Mouse (Mus musculus): ENCODE data around the gene Orm1. TPM values are rescaled to one million over a fixed set of nuclear protein-coding genes. Genes with fewer than 3 reads are reported as not detected.
A peak's percentile ranks its signal among the peaks of the same experiment; 100 is the strongest.

The Orm1 gene
- total RNA-seq, 1 experiment from 2014 or later: not detected

DNA sequence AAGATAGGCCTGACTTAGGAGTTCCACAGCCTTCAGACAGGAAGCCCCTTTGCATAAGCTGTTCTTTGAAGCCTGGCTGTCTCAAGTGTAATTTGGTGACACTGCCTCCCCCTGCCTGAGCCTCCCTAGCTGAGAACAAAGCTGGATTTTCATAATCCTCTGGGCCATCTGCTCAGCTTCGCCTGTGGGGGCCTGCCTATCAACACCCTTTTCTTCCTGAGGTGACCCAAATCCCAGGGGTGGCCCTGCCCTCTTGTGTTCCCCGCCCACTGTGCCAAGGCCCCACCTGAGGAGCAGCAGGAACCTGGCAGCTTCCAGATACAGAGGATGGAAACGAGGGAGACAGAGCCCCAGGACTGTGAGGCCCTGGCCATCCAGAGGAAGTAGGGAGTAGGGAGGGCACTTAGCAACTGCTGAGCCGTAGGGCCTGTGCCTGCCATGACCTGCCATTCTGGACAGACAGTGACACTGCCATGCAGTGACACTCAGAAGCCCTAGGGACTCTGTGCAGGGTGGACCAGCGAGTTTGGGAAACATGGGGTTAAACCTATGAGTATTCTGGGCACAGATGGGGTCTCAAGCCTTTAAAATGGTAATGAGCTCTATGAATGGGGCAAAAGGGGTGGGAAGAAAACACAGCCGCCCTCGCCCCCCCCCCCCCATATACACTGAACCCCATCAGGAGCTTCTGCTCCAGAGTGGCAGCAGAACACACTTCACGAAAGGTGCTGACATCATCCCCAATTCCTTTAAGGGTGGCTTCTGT, 44.9 kb downstream of the Orm1 start:
- ATAC-seq (replicated peaks; ENCODE audit: insufficient number of reproducible peaks, low FRiP score, low TSS enrichment, poor library complexity, severe bottlenecking): peak; percentile 44; the same call in 1 of the 2 replicates

DNA sequence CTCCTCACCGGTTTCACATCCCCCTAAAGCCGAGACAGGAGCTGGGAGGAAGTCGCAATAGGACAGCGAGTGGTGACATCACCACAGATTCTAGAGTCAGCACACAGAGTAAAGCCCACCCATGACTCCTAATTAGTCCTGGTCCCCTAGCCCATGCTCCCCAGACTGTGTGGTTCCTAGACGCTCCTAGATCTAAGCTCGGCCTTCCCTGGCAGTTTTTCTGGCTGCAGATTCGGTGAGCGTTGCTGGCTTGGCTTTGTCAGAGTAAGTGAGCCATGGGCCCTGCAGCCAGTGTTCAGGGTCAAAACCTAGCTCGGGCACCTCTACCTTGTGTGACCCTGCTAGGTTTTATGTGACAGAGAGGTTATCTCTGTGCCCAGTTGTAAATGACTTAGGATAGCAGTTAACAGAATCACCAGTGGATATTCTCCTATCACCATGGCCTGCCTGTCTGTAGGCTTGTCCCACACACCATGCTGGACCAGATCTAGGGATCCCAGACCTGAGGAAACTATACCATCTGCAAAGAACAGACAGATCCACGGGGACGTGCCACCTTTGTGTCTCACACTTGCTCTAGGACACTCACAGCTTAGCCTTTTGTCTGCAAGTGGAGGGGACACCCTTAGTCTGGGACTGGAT, 45.6 kb downstream of the Orm1 start:
- no peak for ATAC-seq (replicated peaks; ENCODE audit: insufficient number of reproducible peaks, low FRiP score, low TSS enrichment, poor library complexity, severe bottlenecking)

DNA sequence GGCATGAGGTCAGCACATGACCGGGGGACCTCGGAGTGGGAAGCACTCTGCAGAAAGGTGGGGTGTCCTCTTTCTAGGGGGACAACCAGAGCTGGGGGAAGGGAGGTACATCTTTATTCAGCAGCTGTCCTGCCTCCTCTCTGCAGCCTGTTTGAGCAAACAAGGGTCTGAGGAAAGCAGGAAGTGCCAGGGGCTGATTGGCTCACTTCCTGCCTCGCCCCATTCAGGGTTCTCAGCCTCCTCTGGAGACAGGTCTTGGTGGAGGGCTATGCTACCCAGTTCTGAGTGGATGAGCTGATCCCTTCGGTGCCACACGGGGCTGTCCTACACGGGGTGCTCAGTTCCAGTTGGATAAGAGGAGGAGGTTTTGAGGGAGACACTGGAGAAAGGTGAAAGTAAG, 47.0 kb downstream of the Orm1 start:
- peak; percentile 62 for ATAC-seq (replicated peaks; ENCODE audit: insufficient number of reproducible peaks, low FRiP score, low TSS enrichment, poor library complexity, severe bottlenecking)

Other genes with a start within 250 kb of the Orm1 start
- not detected in 3 replicates for gene Ambp, start 189.8 kb upstream of the Orm1 start, total RNA-seq (2017)
- gene Kif12, start 172.4 kb upstream of the Orm1 start, total RNA-seq (2017): not detected in 3 replicates
- gene Col27a1, start 130.6 kb upstream of the Orm1 start, total RNA-seq (2017): 0.48 to 1.3 TPM (median 0.49 TPM) in 3 replicates
- gene Orm3, start 11.6 kb downstream of the Orm1 start, total RNA-seq (2017): not detected in 3 replicates
- not detected in 3 replicates for gene Orm2, start 17.9 kb downstream of the Orm1 start, total RNA-seq (2017)
- 70.1 to 153 TPM (median 72.2 TPM) in 3 replicates for gene Akna, start 58.8 kb downstream of the Orm1 start, total RNA-seq (2017)
- gene Whrn, start 151.4 kb downstream of the Orm1 start, total RNA-seq (2017): 0.78 to 3.2 TPM (median 0.85 TPM) in 3 replicates
- gene Atp6v1g1, start 200.2 kb downstream of the Orm1 start, total RNA-seq (2017): 72.4 to 128 TPM (median 93.3 TPM) in 3 replicates
- gene Tmem268, start 214.2 kb downstream of the Orm1 start, total RNA-seq (2017): 5.0 to 42.9 TPM (median 14.7 TPM) in 3 replicates